Mouse (Mus musculus) adipose tissue, adult 10 weeks (tissue): ENCODE data around the gene Clec10a. TPM values are rescaled to one million over a fixed set of nuclear protein-coding genes. Genes with fewer than 3 reads are reported as not detected.

Experiments used
- polyA plus RNA-seq: library from polyadenylated mRNA; stranded (reverse); fragments of 350-450 nt; fragmentation: Illumina TruSeq; extraction: RNeasy Lipid Tissue Mini Kit (QIAGEN cat#74804); gene quantifications from one replicate; pipeline ENCODE4 v1.2.3, GENCODE M21; 2014; ENCODE audit warnings: low read depth, low replicate concordance

Clec10a gene
- 43.9 TPM for polyA plus RNA-seq

DNA sequence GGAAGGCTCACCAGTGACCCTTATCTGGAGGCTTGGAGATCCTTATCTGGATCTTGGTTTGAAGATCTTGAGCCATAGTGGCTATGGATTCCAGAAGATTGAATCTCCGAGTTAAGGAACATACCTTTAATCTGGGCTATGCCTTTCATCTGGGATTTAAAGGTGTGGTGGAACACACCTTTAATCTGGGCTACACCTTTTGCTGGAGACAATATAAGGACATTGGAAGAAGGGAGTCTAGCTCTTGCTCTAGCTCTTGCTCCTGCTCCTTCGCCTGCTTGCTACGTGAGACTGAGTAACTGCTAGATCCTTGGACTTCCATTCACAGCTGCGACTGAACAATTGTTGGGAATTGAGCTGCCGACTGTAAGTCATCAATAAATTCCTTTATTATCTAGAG lies at the start of gene Clec10a:
Gene Clec10a, plus strand, starts transcription at position 301 of the 400 bp plus-strand sequence.

DNA sequence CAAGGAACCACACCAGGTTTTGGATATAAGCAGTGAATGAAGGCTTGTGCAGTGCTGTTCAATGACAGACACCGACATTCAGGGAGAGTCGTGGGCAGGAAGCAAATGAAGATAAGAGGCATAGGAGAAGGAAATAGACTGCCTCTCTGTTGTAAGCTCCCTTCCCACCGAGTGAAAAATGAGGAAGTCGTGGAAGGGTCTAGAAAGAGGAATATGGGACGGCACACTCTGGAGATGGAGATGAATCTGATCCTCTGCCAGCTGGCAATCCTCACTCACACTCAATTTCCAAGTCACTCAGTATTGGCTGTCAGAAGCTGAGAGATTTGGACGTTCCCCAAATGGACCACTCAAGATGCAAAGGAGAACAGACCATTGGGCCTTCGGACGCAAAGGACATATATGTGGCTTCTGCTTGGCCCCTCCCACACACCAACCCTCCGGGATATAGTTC lies 26.0 kb upstream of the Clec10a start, which contains the start of gene Mgl2:
Gene Mgl2, plus strand, starts transcription at position 404 of the 454 bp plus-strand sequence.

DNA sequence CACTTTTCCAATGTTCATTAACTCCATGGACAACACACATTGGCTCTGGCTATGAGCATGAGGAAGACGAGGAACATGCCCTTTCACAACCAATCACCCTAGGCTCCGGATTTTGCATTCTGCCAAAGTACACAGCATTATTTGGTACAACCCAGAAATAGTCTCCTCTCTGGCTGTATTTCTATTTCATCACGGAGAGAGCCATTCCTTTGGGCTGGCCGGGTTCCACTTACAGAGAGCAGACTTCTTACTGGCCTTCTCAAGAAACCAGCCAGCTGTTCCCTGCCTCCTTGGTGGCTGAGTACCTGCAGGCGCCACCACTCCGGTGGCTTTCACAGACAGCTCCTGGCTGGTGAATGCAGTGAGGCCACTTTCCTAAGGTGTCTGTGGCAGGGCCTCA lies 56.4 kb downstream of the Clec10a start, which contains the start of gene Slc16a11:
Gene Slc16a11, plus strand, starts transcription at position 330 of the 400 bp plus-strand sequence.

Other genes with a start within 250 kb of the Clec10a start
- 47.7 TPM for gene Gps2, start 242.3 kb upstream of the Clec10a start, polyA plus RNA-seq
- 484 TPM for gene Eif5a, start 234.2 kb upstream of the Clec10a start, polyA plus RNA-seq
- gene Ybx2, start 220.4 kb upstream of the Clec10a start, polyA plus RNA-seq, result 58.7 TPM
- 63.7 TPM for gene Slc2a4, start 208.0 kb upstream of the Clec10a start, polyA plus RNA-seq
- gene Cldn7, start 191.4 kb upstream of the Clec10a start, polyA plus RNA-seq, result 115 TPM
- 98.8 TPM for gene Ctdnep1, start 175.0 kb upstream of the Clec10a start, polyA plus RNA-seq
- gene Elp5, start 173.7 kb upstream of the Clec10a start, polyA plus RNA-seq, result 43.3 TPM
- 520 TPM for gene Gabarap, start 165.1 kb upstream of the Clec10a start, polyA plus RNA-seq
- 39.7 TPM for gene Phf23, start 160.4 kb upstream of the Clec10a start, polyA plus RNA-seq
- 20.8 TPM for gene Dvl2, start 155.6 kb upstream of the Clec10a start, polyA plus RNA-seq
- gene Acadvl, start 140.8 kb upstream of the Clec10a start, polyA plus RNA-seq, result 83.9 TPM
- gene Dlg4, start 139.3 kb upstream of the Clec10a start, polyA plus RNA-seq, result 12.7 TPM
- not detected for gene Asgr1, start 102.1 kb upstream of the Clec10a start, polyA plus RNA-seq
- 0.94 TPM for gene Asgr2, start 63.6 kb upstream of the Clec10a start, polyA plus RNA-seq
- gene Mgl2, start 25.9 kb upstream of the Clec10a start, polyA plus RNA-seq, result 26.2 TPM
- gene Slc16a11, start 56.6 kb downstream of the Clec10a start, polyA plus RNA-seq, result 28.9 TPM
- 25.1 TPM for gene Slc16a13, start 64.9 kb downstream of the Clec10a start, polyA plus RNA-seq
- gene Bcl6b, start 73.6 kb downstream of the Clec10a start, polyA plus RNA-seq, result 7.0 TPM
- 45.5 TPM for gene 0610010K14Rik, start 81.7 kb downstream of the Clec10a start, polyA plus RNA-seq
- gene Gm21988, start 83.6 kb downstream of the Clec10a start, polyA plus RNA-seq, result 11.1 TPM
- gene Rnasek, start 83.6 kb downstream of the Clec10a start, polyA plus RNA-seq, result 343 TPM
- 22.4 TPM for gene Alox12, start 99.2 kb downstream of the Clec10a start, polyA plus RNA-seq
- gene Alox12e, start 166.4 kb downstream of the Clec10a start, polyA plus RNA-seq, result 2.6 TPM
- gene Alox15, start 195.8 kb downstream of the Clec10a start, polyA plus RNA-seq, result 2.4 TPM